Mouse (Mus musculus) CD4-positive naive resting alpha-beta T cell, adult 57 days (primary cell): ENCODE data around the gene Gm16368. TPM values are rescaled to one million over a fixed set of nuclear protein-coding genes. Genes with fewer than 3 reads are reported as not detected.

ENCODE experiments used
- total RNA-seq: library from RNA; stranded (reverse); gene quantifications from one replicate; pipeline ENCODE4 v1.2.4, GENCODE M21; 2023

The Gm16368 gene
- total RNA-seq, result not detected

DNA sequence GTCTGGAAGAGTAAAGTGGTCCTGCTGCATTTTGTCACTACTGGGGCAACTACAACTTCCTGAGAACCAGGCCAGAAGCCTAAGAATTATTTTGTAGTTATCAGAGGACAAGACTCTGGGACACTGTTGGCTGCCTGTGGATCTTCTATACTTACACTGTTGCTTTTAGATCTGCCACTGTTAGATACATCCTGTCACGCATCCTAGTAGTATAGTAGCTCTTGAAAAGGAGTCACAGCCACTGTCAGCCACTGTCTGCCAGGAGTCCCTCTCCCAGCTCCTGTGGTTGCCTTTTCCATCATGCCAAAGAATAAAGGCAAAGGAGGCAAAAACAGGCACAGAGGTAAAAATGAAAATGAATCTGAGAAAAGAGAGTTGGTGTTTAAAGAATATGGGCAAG, at the start of gene Gm16368:
Gene Gm16368 (plus strand): TSS at position 301 of the 400 bp plus-strand sequence.

Other genes with a start within 250 kb of the Gm16368 start
- gene Gm2001, start 241.4 kb upstream of the Gm16368 start, total RNA-seq, result not detected
- not detected for gene Gm2016, start 209.6 kb upstream of the Gm16368 start, total RNA-seq
- not detected for gene Gm2022, start 188.3 kb upstream of the Gm16368 start, total RNA-seq
- not detected for gene Gm2035, start 163.8 kb upstream of the Gm16368 start, total RNA-seq
- not detected for gene Gm2042, start 129.6 kb upstream of the Gm16368 start, total RNA-seq
- not detected for gene Gm2075, start 71.8 kb upstream of the Gm16368 start, total RNA-seq
- gene Gm6803, start 64.9 kb upstream of the Gm16368 start, total RNA-seq, result not detected
- gene Gm2056, start 56.7 kb upstream of the Gm16368 start, total RNA-seq, result not detected
- not detected for gene Gm10436, start 98.4 kb downstream of the Gm16368 start, total RNA-seq
- gene Gm8332, start 166.4 kb downstream of the Gm16368 start, total RNA-seq, result not detected
- gene Gm5662, start 190.8 kb downstream of the Gm16368 start, total RNA-seq, result not detected
- not detected for gene Gm5039, start 240.3 kb downstream of the Gm16368 start, total RNA-seq